Mouse (Mus musculus) lung, embryonic 16.5 days (tissue): ENCODE measurements around the gene Ddx5. TPM values are rescaled to one million over a fixed set of nuclear protein-coding genes. Genes with fewer than 3 reads are reported as not detected.
A peak's percentile ranks its signal among the peaks of the same experiment; 100 is the strongest.

ENCODE experiments used
- ATAC-seq: fragments of 200-750 bp; cut with Nextera tagmentation; 2 replicates; pipeline ENCODE4 v1.8.0; 2017; ENCODE audit warnings: low read depth, mild to moderate bottlenecking, moderate library complexity
- H3K27ac ChIP-seq: fragments of 300-500 bp; sonication (generic); 2 replicates; pipeline ENCODE4 v1.5.1; 2014; ENCODE audit warnings: mild to moderate bottlenecking, control low read depth, low read length
- H3K27me3 ChIP-seq: fragments of 300-500 bp; sonication (generic); 2 replicates; pipeline ENCODE4 v1.6.1; 2014; ENCODE audit warnings: low read depth, low read length, mixed read lengths; ENCODE audit not compliant: control insufficient read depth, insufficient read depth
- H3K36me3 ChIP-seq: fragments of 300-500 bp; sonication (generic); 2 replicates; pipeline ENCODE4 v1.6.1; 2014; ENCODE audit warnings: low read length; ENCODE audit not compliant: control insufficient read depth, insufficient read depth
- H3K4me1 ChIP-seq: fragments of 300-500 bp; sonication (generic); replicated peaks from 2 replicates; pipeline ENCODE4 v1.6.1; 2014; ENCODE audit warnings: low read length, mixed read lengths; ENCODE audit not compliant: control insufficient read depth, insufficient read depth
- H3K4me2 ChIP-seq: fragments of 300-500 bp; sonication (generic); 2 replicates; pipeline ENCODE4 v1.6.1; 2014; ENCODE audit warnings: low read depth, low read length, control low read depth
- H3K4me3 ChIP-seq: fragments of 300-500 bp; sonication (generic); 2 replicates; pipeline ENCODE4 v1.5.1; 2014; ENCODE audit warnings: mild to moderate bottlenecking, low read length, control low read depth
- H3K9ac ChIP-seq: fragments of 300-500 bp; sonication (generic); 2 replicates; pipeline ENCODE4 v1.6.1; 2014; ENCODE audit warnings: low read length, control low read depth
- H3K9me3 ChIP-seq: fragments of 300-500 bp; sonication (generic); 2 replicates; pipeline ENCODE4 v1.6.1; 2016; ENCODE audit warnings: low read length; ENCODE audit not compliant: control insufficient read depth
- WGBS: fragments of 180-500 bp; shearing (Covaris S2); extraction: QIAGEN DNeasy Blood & Tissue Kit; methylation state at CpG from one replicate; pipeline ENCODE4 v1.1.7; 2014; 5-methylcytosine and 5-hydroxymethylcytosine counted together
- polyA plus RNA-seq: library from polyadenylated mRNA; unstranded; fragments of >200 nt; fragmentation: Nextera tagmentation; extraction: Ambion mirVana; gene quantifications from 2 replicates; pipeline ENCODE4 v1.2.1, GENCODE M21; 2015

Ddx5 gene
- 352 and 357 TPM in 2 replicates for polyA plus RNA-seq

- no peaks in the 10 kb centered on the region for H3K27me3 ChIP-seq
- H3K27ac ChIP-seq: peak within 1 kb of the TSS; percentile 99
- under 1% methylated on average over 58 of the region's 58 CpGs for WGBS
- peaks cover 9% of the 10 kb centered on the region for H3K4me1 ChIP-seq
- peak within 1 kb of the TSS; percentile 98 for H3K9ac ChIP-seq
- ATAC-seq: peak; percentile 93
- peak within 1 kb of the TSS; percentile 70 for H3K4me3 ChIP-seq
- H3K36me3 ChIP-seq: peaks cover 25% of the 10 kb centered on the region
- H3K9me3 ChIP-seq: no peaks in the 10 kb centered on the region
- peak within 1 kb of the TSS; percentile 90 for H3K4me2 ChIP-seq
Observed at GRCm38 (mm10) chr11:106788775-106789459, at the start of gene Ddx5, which contains the start of gene Cep95. TSS of gene Ddx5 (minus strand) at chr11:106789185. TSS of gene Cep95 (plus strand) at chr11:106789252.

GRCm38 (mm10) chr11:106828079-106828478 is 39.1 kb upstream of the Ddx5 start:
- Histone ChIP-seq H3K27ac (no peak overlapping the region), H3K9me3 (no peaks in the 10 kb centered on the region), H3K4me3 (no peak overlapping the region), H3K4me2 (no peak overlapping the region), H3K9ac (no peak overlapping the region), H3K27me3 (no peaks in the 10 kb centered on the region), H3K4me1 (no peaks in the 10 kb centered on the region), H3K36me3 (peaks cover 29% of the 10 kb centered on the region)
- WGBS: 94% methylated on average over 7 of the region's 7 CpGs
- no peak for ATAC-seq

GRCm38 (mm10) chr11:106824403-106824802 is 35.4 kb upstream of the Ddx5 start:
- Histone ChIP-seq H3K9me3 (no peaks in the 10 kb centered on the region), H3K4me1 (peaks cover 4% of the 10 kb centered on the region; the same call in 1 of the 2 replicates), H3K4me3 (no peak overlapping the region), H3K4me2 (no peak overlapping the region), H3K27ac (no peak overlapping the region), H3K27me3 (no peaks in the 10 kb centered on the region), H3K9ac (no peak overlapping the region), H3K36me3 (peaks cover 37% of the 10 kb centered on the region)
- 77% methylated on average over 10 of the region's 10 CpGs for WGBS
- no peak for ATAC-seq

- peaks cover 6% of the 10 kb centered on the region; the same call in 1 of the 2 replicates for H3K4me1 ChIP-seq
- 92% methylated on average over 8 of the region's 8 CpGs for WGBS
- H3K4me2 ChIP-seq: no peak overlapping the region
- H3K27ac ChIP-seq: no peak overlapping the region
- no peaks in the 10 kb centered on the region for H3K9me3 ChIP-seq
- no peak overlapping the region for H3K4me3 ChIP-seq
- ATAC-seq: no peak
- peaks cover 39% of the 10 kb centered on the region for H3K36me3 ChIP-seq
- H3K27me3 ChIP-seq: no peaks in the 10 kb centered on the region
- H3K9ac ChIP-seq: no peak overlapping the region
Observed at GRCm38 (mm10) chr11:106823741-106824140, 34.8 kb upstream of the Ddx5 start.

- H3K36me3 ChIP-seq: peaks cover 32% of the 10 kb centered on the region
- 78% methylated on average over 5 of the region's 5 CpGs for WGBS
Observed at GRCm38 (mm10) chr11:106822911-106823310, 33.9 kb upstream of the Ddx5 start.

GRCm38 (mm10) chr11:106822491-106822890 is 33.5 kb upstream of the Ddx5 start:
- no peak for ATAC-seq
- H3K4me2 ChIP-seq: no peak overlapping the region
- H3K9me3 ChIP-seq: no peaks in the 10 kb centered on the region
- H3K27me3 ChIP-seq: no peaks in the 10 kb centered on the region
- H3K4me3 ChIP-seq: no peak overlapping the region
- 90% methylated on average over 8 of the region's 8 CpGs for WGBS
- H3K4me1 ChIP-seq: peaks cover 6% of the 10 kb centered on the region; the same call in 1 of the 2 replicates
- no peak overlapping the region for H3K9ac ChIP-seq
- H3K27ac ChIP-seq: no peak overlapping the region
- peaks cover 34% of the 10 kb centered on the region for H3K36me3 ChIP-seq

More at GRCm38 (mm10) chr11:106822911-106823310, 33.9 kb upstream of the Ddx5 start:
- peaks cover 6% of the 10 kb centered on the region; the same call in 1 of the 2 replicates for H3K4me1 ChIP-seq
- no peak overlapping the region for H3K27ac ChIP-seq
- no peak overlapping the region for H3K9ac ChIP-seq
- H3K4me3 ChIP-seq: no peak overlapping the region
- ATAC-seq: no peak
- H3K4me2 ChIP-seq: no peak overlapping the region
- H3K9me3 ChIP-seq: no peaks in the 10 kb centered on the region
- no peaks in the 10 kb centered on the region for H3K27me3 ChIP-seq

- no peak overlapping the region for H3K4me3 ChIP-seq
- 0 out of 2 replicates have a peak overlapping the region, but pooled peaks have one; percentile 18 for H3K27ac ChIP-seq
- H3K4me1 ChIP-seq: peaks cover 6% of the 10 kb centered on the region; the same call in 1 of the 2 replicates
- 71% methylated on average over 6 of the region's 6 CpGs for WGBS
- ATAC-seq: no peak
- no peaks in the 10 kb centered on the region for H3K9me3 ChIP-seq
- no peaks in the 10 kb centered on the region for H3K27me3 ChIP-seq
- H3K36me3 ChIP-seq: peaks cover 30% of the 10 kb centered on the region
- no peak overlapping the region for H3K9ac ChIP-seq
- no peak overlapping the region for H3K4me2 ChIP-seq
Observed at GRCm38 (mm10) chr11:106821397-106821796, 32.4 kb upstream of the Ddx5 start.

- peak overlapping the region; percentile 18; the same call in 1 of the 2 replicates for H3K27ac ChIP-seq
- WGBS: 25% methylated on average over 4 of the region's 4 CpGs
- no peak for ATAC-seq
- H3K9me3 ChIP-seq: no peaks in the 10 kb centered on the region
- no peak overlapping the region for H3K4me3 ChIP-seq
- no peak overlapping the region for H3K4me2 ChIP-seq
- no peaks in the 10 kb centered on the region for H3K27me3 ChIP-seq
- peaks cover 29% of the 10 kb centered on the region for H3K36me3 ChIP-seq
- peaks cover 6% of the 10 kb centered on the region; the same call in 1 of the 2 replicates for H3K4me1 ChIP-seq
- no peak overlapping the region for H3K9ac ChIP-seq
Observed at GRCm38 (mm10) chr11:106820972-106821371, 32.0 kb upstream of the Ddx5 start.

GRCm38 (mm10) chr11:106820252-106820651 is 31.3 kb upstream of the Ddx5 start:
- no peak for ATAC-seq
- H3K9me3 ChIP-seq: no peaks in the 10 kb centered on the region
- WGBS: 83% methylated on average over 6 of the region's 6 CpGs
- no peak overlapping the region for H3K4me2 ChIP-seq
- peaks cover 6% of the 10 kb centered on the region; the same call in 1 of the 2 replicates for H3K4me1 ChIP-seq
- H3K9ac ChIP-seq: no peak overlapping the region
- peaks cover 29% of the 10 kb centered on the region for H3K36me3 ChIP-seq
- no peaks in the 10 kb centered on the region for H3K27me3 ChIP-seq
- H3K27ac ChIP-seq: no peak overlapping the region
- no peak overlapping the region for H3K4me3 ChIP-seq
